Mouse (Mus musculus) small intestine, adult 2 months (tissue): ENCODE results near the gene Nck2.

Experiments used
- CTCF ChIP-seq: fragments of 200-500 bp; IDR thresholded peaks from 2 replicates; pipeline ENCODE4 v1.5.1; 2012; ENCODE audit warnings: low read depth, mild to moderate bottlenecking, control low read depth, inconsistent platforms, low read length, moderate library complexity, mixed read lengths; ENCODE audit not compliant: insufficient replicate concordance, insufficient read length; ENCODE audit errors: extremely low read depth
- POLR2A ChIP-seq: fragments of 200-500 bp; IDR thresholded peaks from 2 replicates; pipeline ENCODE4 v1.6.1; 2012; ENCODE audit warnings: low read depth, mild to moderate bottlenecking, control low read depth, inconsistent platforms, low read length, moderate library complexity

- TF ChIP-seq CTCF (no peak), POLR2A (no peak)
Observed at GRCm38 (mm10) chr1:43524332-43524731, 80.0 kb downstream of the Nck2 start.
